27 mouse cellular contexts compared by ENCODE assay signal in genomic region chr10:23886060-23886459, GRCm38 (mm10). TPM values are rescaled to one million over a fixed set of nuclear protein-coding genes. Genes with fewer than 3 reads are reported as not detected.
"Had no signal": no experiment of that assay in that cellular context is flagged by ENCODE, and none has a peak within 500 bp of the region (broad histone marks: within the 10 kb centered on the region; RNA-seq: fewer than 3 reads in every experiment).

No protein-coding gene starts in this region.

- DNase-seq: gastrocnemius, adult 2 months; gastrocnemius, postnatal 10 days; gastrocnemius, postnatal 25 days; heart, adult 2 months; heart, postnatal 4 days; kidney, adult 18-20 months; kidney, adult 8-10 months; kidney, postnatal 10 days; kidney, postnatal 25 days; kidney, postnatal 4 days; left cerebral cortex, postnatal 4 days had no signal

- ATAC-seq: hindbrain, embryonic 16.5 days; inflammation-experienced regulatory T-cells, adult 6 months; intestine, embryonic 15.5 days; intestine, postnatal 0 days; liver, embryonic 12.5 days had no signal

RNA-seq across cellular contexts. Expression of gene Vnn1, which starts 8.4 kb away (rescaled TPM):
- total RNA-seq: granulocyte monocyte progenitor cell, adult 5-6 weeks; left cerebral cortex, adult 18-20 months had no signal

RNA-seq across cellular contexts. Expression of gene Taar1, which starts 34.1 kb away (rescaled TPM):
- total RNA-seq: gastrocnemius, adult 2 months; gastrocnemius, postnatal 10 days; gastrocnemius, postnatal 25 days; gastrocnemius, postnatal 4 days; granulocyte monocyte progenitor cell, adult 5-6 weeks; heart, adult 2 months; heart, postnatal 25 days; heart, postnatal 4 days; layer of hippocampus, adult 2 months; layer of hippocampus, postnatal 10 days; layer of hippocampus, postnatal 25 days; left cerebral cortex, adult 18-20 months; left cerebral cortex, adult 8-10 months; left cerebral cortex, postnatal 10 days; left cerebral cortex, postnatal 25 days; left cerebral cortex, postnatal 4 days; liver, adult 2 months had no signal

RNA-seq across cellular contexts. Expression of gene Vnn3, which starts 34.8 kb away (rescaled TPM):
- total RNA-seq: gastrocnemius, adult 2 months; granulocyte monocyte progenitor cell, adult 5-6 weeks; heart, adult 2 months; heart, postnatal 25 days; left cerebral cortex, adult 18-20 months; left cerebral cortex, postnatal 10 days had no signal

RNA-seq across cellular contexts. Expression of gene Taar2, which starts 52.3 kb away (rescaled TPM):
- total RNA-seq: gastrocnemius, adult 2 months; gastrocnemius, postnatal 10 days; gastrocnemius, postnatal 25 days; gastrocnemius, postnatal 4 days; granulocyte monocyte progenitor cell, adult 5-6 weeks; heart, adult 2 months; heart, postnatal 25 days; heart, postnatal 4 days; layer of hippocampus, adult 2 months; layer of hippocampus, postnatal 10 days; layer of hippocampus, postnatal 25 days; left cerebral cortex, adult 18-20 months; left cerebral cortex, adult 8-10 months; left cerebral cortex, postnatal 10 days; left cerebral cortex, postnatal 25 days; left cerebral cortex, postnatal 4 days; liver, adult 2 months had no signal
